Mouse (Mus musculus): ENCODE results near the gene Zfp488. TPM values are rescaled to one million over a fixed set of nuclear protein-coding genes. Genes with fewer than 3 reads are reported as not detected.

The Zfp488 gene
- polyA plus RNA-seq, 1 experiment from 2014 or later, result 0.08 TPM

DNA sequence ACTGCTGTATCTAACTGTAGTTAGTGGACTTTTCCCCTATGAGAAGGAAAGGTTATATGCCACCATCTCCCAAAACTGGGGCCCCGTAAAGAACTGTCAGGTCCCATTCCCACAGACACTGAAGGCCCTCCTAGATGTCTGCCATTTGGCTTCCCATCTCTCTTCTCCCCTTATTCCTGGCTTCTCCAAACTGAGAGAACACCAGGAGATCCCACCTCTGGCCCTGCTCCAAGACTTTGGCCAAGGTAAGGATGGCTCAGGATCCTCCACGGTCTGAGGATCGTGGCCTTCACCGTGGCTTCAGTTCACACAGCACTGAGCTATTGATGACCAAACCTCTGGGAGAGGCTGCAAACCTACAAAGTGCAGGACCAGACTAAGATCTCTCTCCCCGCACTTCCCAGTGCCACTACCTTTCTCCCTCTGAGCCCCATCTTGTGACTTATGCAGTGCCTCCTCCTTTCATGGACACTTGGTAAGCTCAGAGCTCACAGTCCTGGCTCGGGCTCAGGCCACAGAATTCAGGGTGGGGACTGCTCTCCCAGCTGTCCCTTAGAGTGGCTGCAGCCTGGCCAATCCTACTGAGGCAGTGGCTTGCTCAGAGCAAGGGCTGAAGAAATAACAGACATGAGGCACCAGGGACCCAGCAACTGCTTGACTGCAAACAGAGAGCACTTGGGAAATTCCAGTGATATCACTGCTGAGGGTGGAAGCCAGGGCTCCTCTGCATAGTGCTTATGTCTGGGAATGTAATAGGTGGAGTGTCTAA is 15.1 kb upstream of the Zfp488 start:
- Histone ChIP-seq H3K9ac (ENCODE audit: low read length) (no peak overlapping the region), H3K36me3 (ENCODE audit: control insufficient read depth, insufficient read depth, low read length) (no peaks in the 10 kb centered on the region)
- no peak for DNase-seq (ENCODE audit: low spot score)

DNA sequence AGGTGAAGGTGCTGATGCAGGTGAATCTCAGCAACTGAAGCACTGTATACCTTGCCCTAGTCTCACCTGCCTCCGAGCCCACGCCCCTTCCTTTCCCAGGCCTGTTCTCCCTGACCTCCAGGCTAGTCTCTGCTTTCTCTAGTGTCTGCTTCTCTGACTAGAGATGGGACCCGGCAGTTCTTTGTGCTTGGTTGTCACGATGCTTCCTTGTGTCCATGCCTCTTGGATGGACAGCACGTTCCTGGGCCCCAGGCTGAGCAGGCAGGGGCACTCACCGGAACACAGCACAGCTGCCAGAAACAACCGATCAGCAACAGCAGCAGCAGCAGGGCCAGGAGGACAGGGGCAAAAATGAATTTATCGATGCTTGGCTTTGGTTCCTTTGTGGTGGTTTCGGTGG is 14.5 kb upstream of the Zfp488 start:
- Histone ChIP-seq H3K4me2 (ENCODE audit: low read depth, low read length, severe bottlenecking) (no peak overlapping the region), H3K36me3 (ENCODE audit: control insufficient read depth, insufficient read depth, low read length) (no peaks in the 10 kb centered on the region), H3K9me3 (ENCODE audit: control insufficient read depth, low read length) (no peaks in the 10 kb centered on the region), H3K4me1 (replicated peaks; ENCODE audit: control insufficient read depth, insufficient read depth, low read length) (no peaks in the 10 kb centered on the region), H3K27me3 (ENCODE audit: control insufficient read depth, insufficient read depth, low read length) (no peaks in the 10 kb centered on the region), H3K4me3 (ENCODE audit: low read depth, low read length) (no peak overlapping the region), H3K9ac (ENCODE audit: low read length) (no peak overlapping the region), H3K27ac (ENCODE audit: low read depth, low read length) (no peak overlapping the region)
- WGBS, result 91% methylated on average over 9 of the region's 9 CpGs
- DNase-seq (ENCODE audit: low spot score) (no peak), ATAC-seq (replicated peaks; ENCODE audit: low FRiP score) (no peak)

More for the DNA sequence above, 15.1 kb upstream of the Zfp488 start:
- H3K4me3 ChIP-seq (ENCODE audit: low read depth, low read length), result no peak overlapping the region
- H3K4me1 ChIP-seq (replicated peaks; ENCODE audit: control insufficient read depth, insufficient read depth, low read length), result no peaks in the 10 kb centered on the region
- no peaks in the 10 kb centered on the region for H3K9me3 ChIP-seq (ENCODE audit: control insufficient read depth, low read length)
- no peaks in the 10 kb centered on the region for H3K27me3 ChIP-seq (ENCODE audit: control insufficient read depth, insufficient read depth, low read length)
- no peak for ATAC-seq (replicated peaks; ENCODE audit: low FRiP score)
- 89% methylated on average over 6 of the region's 6 CpGs for WGBS
- no peak overlapping the region for H3K4me2 ChIP-seq (ENCODE audit: low read depth, low read length, severe bottlenecking)
- H3K27ac ChIP-seq (ENCODE audit: low read depth, low read length), result no peak overlapping the region

DNA sequence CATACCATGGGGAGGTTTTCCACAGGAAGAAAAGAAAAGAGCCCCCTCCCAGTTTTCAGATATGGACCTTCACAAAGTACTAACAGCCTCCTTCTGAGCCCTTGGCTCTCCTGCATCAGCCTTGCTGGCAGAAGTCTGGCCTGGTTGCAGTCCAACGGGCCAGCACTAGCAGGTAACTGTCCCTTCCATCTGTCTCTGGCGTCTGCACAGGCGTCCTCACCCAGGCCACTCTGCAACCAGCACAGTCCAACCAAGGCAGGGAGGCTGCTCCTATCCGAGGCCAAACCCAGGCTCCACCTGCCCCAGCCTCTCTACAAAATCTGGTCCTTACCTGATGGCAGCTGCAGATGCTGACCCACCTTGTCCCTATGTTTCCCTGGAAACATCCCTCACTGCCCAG is 13.4 kb upstream of the Zfp488 start:
- H3K4me2 ChIP-seq (ENCODE audit: low read depth, low read length, severe bottlenecking), result no peak overlapping the region
- no peak overlapping the region for H3K9ac ChIP-seq (ENCODE audit: low read length)
- DNase-seq (ENCODE audit: low spot score), result no peak
- no peaks in the 10 kb centered on the region for H3K9me3 ChIP-seq (ENCODE audit: control insufficient read depth, low read length)
- H3K27me3 ChIP-seq (ENCODE audit: control insufficient read depth, insufficient read depth, low read length), result no peaks in the 10 kb centered on the region
- no peak overlapping the region for H3K27ac ChIP-seq (ENCODE audit: low read depth, low read length)
- WGBS, result 73% methylated on average over 4 of the region's 4 CpGs
- no peak for ATAC-seq (replicated peaks; ENCODE audit: low FRiP score)
- H3K4me1 ChIP-seq (replicated peaks; ENCODE audit: control insufficient read depth, insufficient read depth, low read length), result no peaks in the 10 kb centered on the region
- no peaks in the 10 kb centered on the region for H3K36me3 ChIP-seq (ENCODE audit: control insufficient read depth, insufficient read depth, low read length)
- no peak overlapping the region for H3K4me3 ChIP-seq (ENCODE audit: low read depth, low read length)

DNA sequence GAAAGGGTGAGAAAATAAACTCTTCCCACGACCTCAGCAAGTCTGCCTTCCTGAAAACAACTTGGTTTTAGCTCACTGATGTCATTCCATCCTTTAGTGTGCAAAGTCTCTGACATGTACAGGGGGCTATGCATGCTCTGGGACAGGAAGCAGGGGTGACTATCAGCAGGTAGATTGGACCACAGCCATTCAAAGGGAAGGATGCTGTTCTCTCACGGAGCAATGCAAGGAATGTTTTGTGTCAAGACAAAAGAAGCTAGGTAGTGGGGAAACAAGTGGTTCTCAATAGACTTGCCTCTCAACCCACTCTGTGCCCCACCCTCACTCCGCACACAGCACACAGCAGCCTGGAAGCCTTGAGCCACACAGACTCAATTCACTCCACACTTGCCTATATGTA is 10.6 kb upstream of the Zfp488 start:
- ATAC-seq (replicated peaks; ENCODE audit: low FRiP score), result no peak
- WGBS, result 52% methylated on average over 3 of the region's 3 CpGs
- no peak overlapping the region for H3K9ac ChIP-seq (ENCODE audit: low read length)

DNA sequence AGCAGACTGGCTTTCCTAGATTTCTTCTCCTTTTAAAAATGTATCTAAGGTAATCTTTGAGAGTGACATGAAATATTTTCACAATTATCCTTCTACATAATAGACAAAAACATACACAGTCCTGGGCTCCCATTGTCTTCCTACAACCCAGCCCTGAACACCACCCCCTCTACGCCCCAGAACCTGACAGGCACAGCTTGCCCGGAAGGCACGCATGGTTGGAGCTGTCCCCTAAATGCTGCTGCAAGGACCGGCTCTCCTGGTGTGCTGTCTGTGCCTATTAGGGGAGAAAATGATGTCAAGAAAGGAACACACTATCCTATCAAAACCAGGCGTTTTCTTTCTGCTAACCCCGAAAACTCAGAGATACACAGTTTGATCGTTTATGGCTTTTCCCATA is 816 bp downstream of the Zfp488 start:
- no peak overlapping the region for H3K4me3 ChIP-seq (ENCODE audit: low read depth, low read length)
- no peak for DNase-seq (ENCODE audit: low spot score)
- 47% methylated on average over 7 of the region's 7 CpGs for WGBS

More for the DNA sequence above, 10.6 kb upstream of the Zfp488 start:
- no peaks in the 10 kb centered on the region for H3K4me1 ChIP-seq (replicated peaks; ENCODE audit: control insufficient read depth, insufficient read depth, low read length)
- H3K36me3 ChIP-seq (ENCODE audit: control insufficient read depth, insufficient read depth, low read length), result no peaks in the 10 kb centered on the region
- H3K27ac ChIP-seq (ENCODE audit: low read depth, low read length), result no peak overlapping the region
- DNase-seq (ENCODE audit: low spot score), result no peak
- no peaks in the 10 kb centered on the region for H3K9me3 ChIP-seq (ENCODE audit: control insufficient read depth, low read length)
- H3K4me2 ChIP-seq (ENCODE audit: low read depth, low read length, severe bottlenecking), result no peak overlapping the region
- H3K27me3 ChIP-seq (ENCODE audit: control insufficient read depth, insufficient read depth, low read length), result no peaks in the 10 kb centered on the region
- no peak overlapping the region for H3K4me3 ChIP-seq (ENCODE audit: low read depth, low read length)

DNA sequence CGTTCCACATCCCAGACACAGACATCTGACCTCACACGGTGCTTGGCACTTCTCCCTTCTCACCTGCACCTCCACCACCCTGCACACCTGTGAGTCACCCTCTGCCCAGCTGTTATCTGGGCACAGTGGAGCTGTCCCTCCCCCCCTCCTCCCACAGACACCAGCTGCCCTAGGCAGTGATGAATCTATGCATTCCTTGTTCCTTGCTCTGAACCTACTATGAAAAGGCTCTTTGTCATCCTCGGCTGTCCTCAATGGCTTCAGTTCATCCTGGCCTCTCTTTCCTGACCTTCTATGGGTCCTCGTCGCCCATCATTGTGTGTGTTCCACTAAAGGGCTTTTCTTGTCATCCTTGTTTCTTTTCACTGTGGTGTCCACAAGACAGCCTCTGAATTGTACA is 3.8 kb downstream of the Zfp488 start:
- ATAC-seq (replicated peaks; ENCODE audit: low FRiP score), result no peak
- 59% methylated on average over 5 of the region's 5 CpGs for WGBS
- no peaks in the 10 kb centered on the region for H3K4me1 ChIP-seq (replicated peaks; ENCODE audit: control insufficient read depth, insufficient read depth, low read length)

More for the DNA sequence above, 816 bp downstream of the Zfp488 start:
- no peaks in the 10 kb centered on the region for H3K36me3 ChIP-seq (ENCODE audit: control insufficient read depth, insufficient read depth, low read length)
- H3K27me3 ChIP-seq (ENCODE audit: control insufficient read depth, insufficient read depth, low read length), result no peaks in the 10 kb centered on the region
- H3K9me3 ChIP-seq (ENCODE audit: control insufficient read depth, low read length), result no peaks in the 10 kb centered on the region
- H3K4me2 ChIP-seq (ENCODE audit: low read depth, low read length, severe bottlenecking), result no peak overlapping the region
- no peak for ATAC-seq (replicated peaks; ENCODE audit: low FRiP score)
- no peak overlapping the region for H3K27ac ChIP-seq (ENCODE audit: low read depth, low read length)
- H3K4me1 ChIP-seq (replicated peaks; ENCODE audit: control insufficient read depth, insufficient read depth, low read length), result no peaks in the 10 kb centered on the region
- H3K9ac ChIP-seq (ENCODE audit: low read length), result no peak overlapping the region

DNA sequence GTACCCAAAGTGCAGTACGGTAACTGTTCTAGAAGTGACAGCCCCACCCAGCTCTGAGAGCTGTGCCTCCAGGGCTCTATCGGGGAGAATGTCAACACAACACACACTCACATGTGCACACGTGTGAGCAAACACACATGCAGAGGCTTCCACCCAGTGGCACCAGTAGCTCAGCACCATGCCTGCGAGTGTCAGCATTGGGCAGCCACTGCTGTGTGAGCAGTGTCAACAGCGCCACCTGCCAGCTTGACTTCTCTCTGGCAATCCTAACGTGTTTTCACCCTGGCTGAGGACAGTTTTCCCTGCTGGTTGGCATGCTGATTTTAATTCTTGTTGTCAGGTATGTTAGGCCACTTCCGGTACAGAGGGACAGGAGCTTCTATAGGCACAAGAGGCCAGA is 5.9 kb downstream of the Zfp488 start:
- Histone ChIP-seq H3K4me2 (ENCODE audit: low read depth, low read length, severe bottlenecking) (no peak overlapping the region), H3K9ac (ENCODE audit: low read length) (no peak overlapping the region), H3K27ac (ENCODE audit: low read depth, low read length) (no peak overlapping the region), H3K36me3 (ENCODE audit: control insufficient read depth, insufficient read depth, low read length) (no peaks in the 10 kb centered on the region), H3K4me3 (ENCODE audit: low read depth, low read length) (no peak overlapping the region), H3K27me3 (ENCODE audit: control insufficient read depth, insufficient read depth, low read length) (no peaks in the 10 kb centered on the region), H3K4me1 (replicated peaks; ENCODE audit: control insufficient read depth, insufficient read depth, low read length) (no peaks in the 10 kb centered on the region), H3K9me3 (ENCODE audit: control insufficient read depth, low read length) (no peaks in the 10 kb centered on the region)
- ATAC-seq (replicated peaks; ENCODE audit: low FRiP score) (no peak), DNase-seq (ENCODE audit: low spot score) (no peak)
- 55% methylated on average over 7 of the region's 7 CpGs for WGBS

More for the DNA sequence above, 3.8 kb downstream of the Zfp488 start:
- Histone ChIP-seq H3K9me3 (ENCODE audit: control insufficient read depth, low read length) (no peaks in the 10 kb centered on the region), H3K27me3 (ENCODE audit: control insufficient read depth, insufficient read depth, low read length) (no peaks in the 10 kb centered on the region), H3K4me2 (ENCODE audit: low read depth, low read length, severe bottlenecking) (no peak overlapping the region), H3K27ac (ENCODE audit: low read depth, low read length) (no peak overlapping the region), H3K36me3 (ENCODE audit: control insufficient read depth, insufficient read depth, low read length) (no peaks in the 10 kb centered on the region), H3K4me3 (ENCODE audit: low read depth, low read length) (no peak overlapping the region), H3K9ac (ENCODE audit: low read length) (no peak overlapping the region)
- DNase-seq (ENCODE audit: low spot score), result no peak

DNA sequence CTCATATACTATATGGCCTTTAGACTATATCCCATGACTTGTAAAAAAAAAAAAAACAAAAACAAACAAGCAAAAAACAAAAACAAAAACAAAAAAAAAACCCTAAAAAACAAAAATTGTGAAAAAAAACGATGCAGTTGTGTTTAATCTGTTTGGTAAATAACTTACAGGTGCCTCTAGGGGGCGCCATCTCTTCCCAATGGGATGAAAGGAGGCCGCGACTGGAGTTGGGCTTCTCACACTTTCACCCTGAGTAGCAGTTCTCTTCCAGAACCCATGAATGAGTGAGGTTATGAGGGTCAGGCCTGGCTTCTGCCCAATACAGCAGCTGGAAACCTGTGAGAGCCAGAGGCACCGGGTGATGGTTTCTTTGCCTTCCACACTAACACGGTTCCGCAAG is 12.9 kb downstream of the Zfp488 start:
- DNase-seq (ENCODE audit: low spot score) (no peak), ATAC-seq (replicated peaks; ENCODE audit: low FRiP score) (no peak)
- Histone ChIP-seq H3K27me3 (ENCODE audit: control insufficient read depth, insufficient read depth, low read length) (no peaks in the 10 kb centered on the region), H3K4me1 (replicated peaks; ENCODE audit: control insufficient read depth, insufficient read depth, low read length) (no peaks in the 10 kb centered on the region), H3K36me3 (ENCODE audit: control insufficient read depth, insufficient read depth, low read length) (no peaks in the 10 kb centered on the region), H3K9me3 (ENCODE audit: control insufficient read depth, low read length) (no peaks in the 10 kb centered on the region), H3K27ac (ENCODE audit: low read depth, low read length) (no peak overlapping the region), H3K4me3 (ENCODE audit: low read depth, low read length) (no peak overlapping the region), H3K4me2 (ENCODE audit: low read depth, low read length, severe bottlenecking) (no peak overlapping the region), H3K9ac (ENCODE audit: low read length) (no peak overlapping the region)
- 68% methylated on average over 7 of the region's 7 CpGs for WGBS

DNA sequence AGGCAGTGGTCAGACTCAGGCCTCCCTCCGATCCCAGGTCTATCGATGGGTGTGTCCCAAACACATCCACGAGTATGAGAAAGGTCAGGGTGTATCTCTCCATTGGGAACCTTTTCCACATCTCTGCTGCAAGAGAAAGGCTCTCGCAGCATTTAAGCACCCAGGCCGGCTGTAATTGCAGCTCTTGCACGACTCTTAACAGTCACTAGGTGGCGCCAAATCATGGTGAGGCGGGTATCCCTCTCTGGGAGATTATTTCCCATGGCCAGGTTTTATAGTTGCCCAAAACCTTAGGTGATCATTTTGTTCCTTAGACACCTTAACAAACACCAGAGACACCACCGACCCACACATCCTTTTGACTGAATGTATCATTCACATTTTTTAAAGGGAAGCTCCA is 19.2 kb downstream of the Zfp488 start:
- no peaks in the 10 kb centered on the region for H3K4me1 ChIP-seq (replicated peaks; ENCODE audit: control insufficient read depth, insufficient read depth, low read length)
- H3K9me3 ChIP-seq (ENCODE audit: control insufficient read depth, low read length), result no peaks in the 10 kb centered on the region
- no peak overlapping the region for H3K4me2 ChIP-seq (ENCODE audit: low read depth, low read length, severe bottlenecking)
- H3K9ac ChIP-seq (ENCODE audit: low read length), result no peak overlapping the region
- no peak overlapping the region for H3K27ac ChIP-seq (ENCODE audit: low read depth, low read length)
- no peak overlapping the region for H3K4me3 ChIP-seq (ENCODE audit: low read depth, low read length)
- DNase-seq (ENCODE audit: low spot score) (peak; percentile 67), ATAC-seq (replicated peaks; ENCODE audit: low FRiP score) (no peak)
- WGBS, result 13% methylated on average over 9 of the region's 9 CpGs
- no peaks in the 10 kb centered on the region for H3K36me3 ChIP-seq (ENCODE audit: control insufficient read depth, insufficient read depth, low read length)
- H3K27me3 ChIP-seq (ENCODE audit: control insufficient read depth, insufficient read depth, low read length), result no peaks in the 10 kb centered on the region

All from forebrain, embryonic 11.5 days (tissue).